Mouse (Mus musculus) forebrain, embryonic 14.5 days (tissue): Measurements from ENCODE around the gene Slc4a11. TPM values are rescaled to one million over a fixed set of nuclear protein-coding genes. Genes with fewer than 3 reads are reported as not detected.

Experiments used
- ATAC-seq: fragments of 200-750 bp; cut with Nextera tagmentation; 2 replicates; pipeline ENCODE4 v1.8.0; 2017; ENCODE audit warnings: mild to moderate bottlenecking, moderate library complexity
- DNase-seq: peaks from one replicate; pipeline ENCODE4 v3.0.0-alpha.2; 2015; ENCODE audit warnings: low spot score
- H3K27ac ChIP-seq: fragments of 300-500 bp; sonication (generic); 2 replicates; pipeline ENCODE4 v1.5.1; 2014; ENCODE audit warnings: low read depth, mild to moderate bottlenecking, control low read depth, low read length, moderate library complexity
- H3K27me3 ChIP-seq: fragments of 300-500 bp; sonication (generic); replicated peaks from 2 replicates; pipeline ENCODE4 v1.6.1; 2014; ENCODE audit warnings: low read length, control low read depth, mixed read lengths; ENCODE audit not compliant: control insufficient read depth, insufficient read depth
- H3K36me3 ChIP-seq: fragments of 300-500 bp; sonication (generic); 2 replicates; pipeline ENCODE4 v1.6.1; 2014; ENCODE audit warnings: low read length, control low read depth; ENCODE audit not compliant: control insufficient read depth, insufficient read depth
- H3K4me1 ChIP-seq: fragments of 300-500 bp; sonication (generic); 2 replicates; pipeline ENCODE4 v1.6.1; 2014; ENCODE audit warnings: antibody characterized with exemption, low read length, control low read depth; ENCODE audit not compliant: control insufficient read depth, insufficient read depth
- H3K4me2 ChIP-seq: fragments of 300-500 bp; sonication (generic); 2 replicates; pipeline ENCODE4 v1.6.1; 2014; ENCODE audit warnings: mild to moderate bottlenecking, control low read depth, low read length
- H3K4me3 ChIP-seq: fragments of 300-500 bp; sonication (generic); 2 replicates; pipeline ENCODE4 v1.5.1; 2014; ENCODE audit warnings: low read depth, low read length, control low read depth
- H3K9ac ChIP-seq: fragments of 300-500 bp; sonication (generic); 2 replicates; pipeline ENCODE4 v1.6.1; 2014; ENCODE audit warnings: mild to moderate bottlenecking, low read length, control low read depth, moderate library complexity
- H3K9me3 ChIP-seq: fragments of 300-500 bp; sonication (generic); replicated peaks from 2 replicates; pipeline ENCODE4 v1.6.1; 2016; ENCODE audit warnings: low read length, control low read depth, mixed read lengths; ENCODE audit not compliant: control insufficient read depth
- whole genome bisulfite sequencing: fragments of 180-500 bp; shearing (Covaris S2); extraction: QIAGEN DNeasy Blood & Tissue Kit; methylation state at CpG from one replicate; pipeline ENCODE4 v1.1.7; 2014; 5-methylcytosine and 5-hydroxymethylcytosine counted together
- polyA plus RNA-seq: library from polyadenylated mRNA; unstranded; fragments of >200 nt; fragmentation: Nextera tagmentation; extraction: Ambion mirVana; gene quantifications from 2 replicates; pipeline ENCODE4 v1.2.1, GENCODE M21; 2014

Gene Slc4a11
- polyA plus RNA-seq, 1 experiment from 2014 or later, result 0.52 TPM

- peaks cover 8% of the 10 kb centered on the region; the same call in 1 of the 2 replicates for H3K4me1 ChIP-seq
- WGBS, result 40% methylated on average over 3 of the region's 3 CpGs
- no peak overlapping the region for H3K9ac ChIP-seq
- H3K27ac ChIP-seq, result no peak overlapping the region
- H3K36me3 ChIP-seq, result no peaks in the 10 kb centered on the region
- H3K9me3 ChIP-seq, result no peaks in the 10 kb centered on the region
- DNase-seq (no peak), ATAC-seq (no peak)
- H3K27me3 ChIP-seq, result peaks cover 17% of the 10 kb centered on the region
- no peak overlapping the region for H3K4me2 ChIP-seq
- no peak overlapping the region for H3K4me3 ChIP-seq
Observed at GRCm38 (mm10) chr2:130693563-130693962, 3.8 kb downstream of the Slc4a11 start.

GRCm38 (mm10) chr2:130689011-130689410, 8.3 kb downstream of the Slc4a11 start:
- no peak overlapping the region for H3K4me3 ChIP-seq
- H3K9ac ChIP-seq, result no peak overlapping the region
- no peaks in the 10 kb centered on the region for H3K27me3 ChIP-seq

GRCm38 (mm10) chr2:130685426-130685825, 11.9 kb downstream of the Slc4a11 start:
- DNase-seq (no peak), ATAC-seq (no peak)
- H3K27ac ChIP-seq, result no peak overlapping the region
- H3K27me3 ChIP-seq, result no peaks in the 10 kb centered on the region
- H3K4me3 ChIP-seq, result no peak overlapping the region
- no peak overlapping the region for H3K4me2 ChIP-seq
- no peaks in the 10 kb centered on the region for H3K9me3 ChIP-seq
- peaks cover 50% of the 10 kb centered on the region for H3K36me3 ChIP-seq
- H3K4me1 ChIP-seq, result no peaks in the 10 kb centered on the region
- no peak overlapping the region for H3K9ac ChIP-seq
- 94% methylated on average over 9 of the region's 9 CpGs for WGBS

More at GRCm38 (mm10) chr2:130689011-130689410, 8.3 kb downstream of the Slc4a11 start:
- Histone ChIP-seq H3K4me1 (no peaks in the 10 kb centered on the region), H3K4me2 (no peak overlapping the region), H3K9me3 (no peaks in the 10 kb centered on the region), H3K36me3 (peaks cover 17% of the 10 kb centered on the region; the same call in 1 of the 2 replicates), H3K27ac (no peak overlapping the region)
- DNase-seq (no peak), ATAC-seq (no peak)
- 70% methylated on average over 2 of the region's 2 CpGs for WGBS

- Histone ChIP-seq H3K36me3 (peaks cover 89% of the 10 kb centered on the region), H3K4me1 (no peaks in the 10 kb centered on the region), H3K4me2 (no peak overlapping the region), H3K9ac (no peak overlapping the region), H3K27me3 (no peaks in the 10 kb centered on the region), H3K9me3 (no peaks in the 10 kb centered on the region), H3K4me3 (no peak overlapping the region), H3K27ac (no peak overlapping the region)
- 88% methylated on average over 3 of the region's 3 CpGs for WGBS
- DNase-seq (no peak), ATAC-seq (no peak)
Observed at GRCm38 (mm10) chr2:130681531-130681930, 15.8 kb downstream of the Slc4a11 start.

GRCm38 (mm10) chr2:130679899-130680298, 17.4 kb downstream of the Slc4a11 start:
- Histone ChIP-seq H3K9me3 (no peaks in the 10 kb centered on the region), H3K4me2 (no peak overlapping the region), H3K9ac (no peak overlapping the region), H3K27ac (no peak overlapping the region), H3K36me3 (peaks cover 97% of the 10 kb centered on the region), H3K4me1 (no peaks in the 10 kb centered on the region), H3K4me3 (no peak overlapping the region), H3K27me3 (no peaks in the 10 kb centered on the region)
- ATAC-seq (no peak), DNase-seq (no peak)
- whole genome bisulfite sequencing, result 87% methylated on average over 6 of the region's 6 CpGs

- no peak for DNase-seq
- Histone ChIP-seq H3K9ac (no peak overlapping the region), H3K36me3 (peaks cover 97% of the 10 kb centered on the region), H3K4me1 (no peaks in the 10 kb centered on the region), H3K9me3 (no peaks in the 10 kb centered on the region), H3K4me3 (no peak overlapping the region), H3K27me3 (no peaks in the 10 kb centered on the region), H3K4me2 (no peak overlapping the region), H3K27ac (no peak overlapping the region)
- no peak for ATAC-seq
- 94% methylated on average over 12 of the region's 12 CpGs for WGBS
Observed at GRCm38 (mm10) chr2:130679154-130679553, 18.2 kb downstream of the Slc4a11 start.

- WGBS, result 89% methylated on average over 10 of the region's 10 CpGs
Observed at GRCm38 (mm10) chr2:130677211-130677610, 20.1 kb downstream of the Slc4a11 start.

GRCm38 (mm10) chr2:130667559-130667958, 29.8 kb downstream of the Slc4a11 start, which contains the start of gene Itpa:
Gene Itpa (plus strand): TSS chr2:130667610.
- Histone ChIP-seq H3K9me3 (no peaks in the 10 kb centered on the region), H3K4me1 (peaks cover 16% of the 10 kb centered on the region), H3K27ac (peak within 1 kb of the TSS; percentile 90), H3K9ac (peak within 1 kb of the TSS; percentile 74), H3K27me3 (no peaks in the 10 kb centered on the region), H3K4me2 (peak within 1 kb of the TSS; percentile 75), H3K4me3 (peak within 1 kb of the TSS; percentile 69), H3K36me3 (peaks cover 14% of the 10 kb centered on the region)
- DNase-seq, result peak; percentile 96
- ATAC-seq, result peak; percentile 68
- WGBS, result under 1% methylated on average over 31 of the region's 31 CpGs

More at GRCm38 (mm10) chr2:130677211-130677610, 20.1 kb downstream of the Slc4a11 start:
- Histone ChIP-seq H3K27me3 (no peaks in the 10 kb centered on the region), H3K4me3 (no peak overlapping the region), H3K9me3 (no peaks in the 10 kb centered on the region), H3K36me3 (peaks cover 99% of the 10 kb centered on the region), H3K4me1 (no peaks in the 10 kb centered on the region), H3K9ac (no peak overlapping the region), H3K27ac (no peak overlapping the region), H3K4me2 (no peak overlapping the region)
- DNase-seq (no peak), ATAC-seq (no peak)

GRCm38 (mm10) chr2:130664102-130664701, 33.1 kb downstream of the Slc4a11 start, which contains the start of gene Ddrgk1:
Gene Ddrgk1 (minus strand): TSS chr2:130664659.
- peak within 1 kb of the TSS; percentile 61 for H3K4me2 ChIP-seq
- H3K9me3 ChIP-seq, result no peaks in the 10 kb centered on the region
- 0% methylated on average over 40 of the region's 40 CpGs for WGBS
- peaks cover 16% of the 10 kb centered on the region for H3K4me1 ChIP-seq
- H3K27me3 ChIP-seq, result no peaks in the 10 kb centered on the region
- peak within 1 kb of the TSS; percentile 75 for H3K9ac ChIP-seq
- H3K36me3 ChIP-seq, result peaks cover 27% of the 10 kb centered on the region
- H3K27ac ChIP-seq, result peak within 1 kb of the TSS; percentile 97
- H3K4me3 ChIP-seq, result peak within 1 kb of the TSS; percentile 47
- DNase-seq, result peak; percentile 98
- peak; percentile 97 for ATAC-seq
